Mouse (Mus musculus): ENCODE data around the gene Myh10.

DNA sequence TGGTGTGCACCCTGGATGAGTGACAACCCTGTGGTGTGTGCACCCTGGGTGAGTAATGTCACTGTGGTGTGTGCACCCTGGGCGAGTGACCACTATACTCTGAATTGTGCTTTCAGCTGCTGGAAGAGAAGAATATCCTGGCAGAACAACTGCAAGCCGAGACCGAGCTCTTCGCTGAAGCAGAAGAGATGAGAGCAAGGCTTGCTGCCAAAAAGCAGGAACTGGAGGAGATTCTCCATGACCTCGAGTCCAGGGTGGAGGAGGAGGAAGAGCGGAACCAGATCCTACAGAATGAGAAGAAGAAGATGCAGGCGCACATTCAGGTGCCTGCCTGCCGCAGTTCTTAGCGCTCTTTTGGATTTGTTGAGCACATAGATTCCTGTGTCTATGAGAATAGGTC is 95.9 kb downstream of the Myh10 start:
- no peak for TF ChIP-seq GATA1 (IDR thresholded peaks at IDR 0.05; ENCODE audit: borderline replicate concordance, low read length)
- TF ChIP-seq FLI1 (IDR thresholded peaks at IDR 0.05; ENCODE audit: low read length) = no peak
